Mouse (Mus musculus) intestine, embryonic 14.5 days (tissue): Measurements from ENCODE around the gene Odf4. TPM values are rescaled to one million over a fixed set of nuclear protein-coding genes. Genes with fewer than 3 reads are reported as not detected.

Experiments
- ATAC-seq: fragments of 200-750 bp; cut with Nextera tagmentation; replicated peaks from 2 replicates; pipeline ENCODE4 v1.8.0; 2017; ENCODE audit warnings: low read depth, moderate number of reproducible peaks, moderate TSS enrichment, moderate library complexity; ENCODE audit not compliant: low FRiP score, low TSS enrichment
- DNase-seq: peaks from one replicate; pipeline ENCODE4 v3.0.0-alpha.2; 2018; ENCODE audit warnings: low spot score
- H3K27ac ChIP-seq: fragments of 300-500 bp; sonication (generic); 2 replicates; pipeline ENCODE4 v1.5.1; 2014; ENCODE audit warnings: low read depth, mild to moderate bottlenecking, control low read depth
- H3K27me3 ChIP-seq: fragments of 300-500 bp; sonication (generic); replicated peaks from 2 replicates; pipeline ENCODE4 v1.6.1; 2014; ENCODE audit warnings: low read length, control low read depth; ENCODE audit not compliant: control insufficient read depth, insufficient read depth
- H3K36me3 ChIP-seq: fragments of 300-500 bp; sonication (generic); 2 replicates; pipeline ENCODE4 v1.6.1; 2014; ENCODE audit warnings: low read length, control low read depth; ENCODE audit not compliant: control insufficient read depth, insufficient read depth
- H3K4me1 ChIP-seq: fragments of 300-500 bp; sonication (generic); replicated peaks from 2 replicates; pipeline ENCODE4 v1.6.1; 2014; ENCODE audit warnings: low read length, control low read depth, mixed read lengths; ENCODE audit not compliant: control insufficient read depth, insufficient read depth
- H3K4me2 ChIP-seq: fragments of 300-500 bp; sonication (generic); 2 replicates; pipeline ENCODE4 v1.6.1; 2014; ENCODE audit warnings: low read length
- H3K4me3 ChIP-seq: fragments of 300-500 bp; sonication (generic); 2 replicates; pipeline ENCODE4 v1.5.1; 2014; ENCODE audit warnings: low read depth, low read length, control low read depth, mixed read lengths
- H3K9ac ChIP-seq: fragments of 300-500 bp; sonication (generic); 2 replicates; pipeline ENCODE4 v1.6.1; 2014; ENCODE audit warnings: mild to moderate bottlenecking, low read length
- H3K9me3 ChIP-seq: fragments of 300-500 bp; sonication (generic); 2 replicates; pipeline ENCODE4 v1.6.1; 2016; ENCODE audit warnings: low read length, control low read depth; ENCODE audit not compliant: control insufficient read depth
- WGBS: fragments of 180-500 bp; shearing (Covaris S2); extraction: QIAGEN DNeasy Blood & Tissue Kit; methylation state at CpG from one replicate; pipeline ENCODE4 v1.1.7; 2014; 5-methylcytosine and 5-hydroxymethylcytosine counted together
- polyA plus RNA-seq: library from polyadenylated mRNA; unstranded; fragments of >200 nt; fragmentation: Nextera tagmentation; extraction: Ambion mirVana; gene quantifications from 2 replicates; pipeline ENCODE4 v1.2.1, GENCODE M21; 2014

Odf4 gene
- polyA plus RNA-seq, 1 experiment from 2014 or later: 0.22 TPM

GRCm38 (mm10) chr11:68956107-68956506 lies 29.2 kb upstream of the Odf4 start:
- no peaks in the 10 kb centered on the region for H3K36me3 ChIP-seq
- H3K9ac ChIP-seq: 0 out of 2 replicates have a peak overlapping the region, but pooled peaks have one; percentile 13
- H3K4me2 ChIP-seq: peak overlapping the region; percentile 13; the same call in 1 of the 2 replicates
- peak overlapping the region; percentile 8; the same call in 1 of the 2 replicates for H3K4me3 ChIP-seq
- no peak for ATAC-seq
- WGBS: 25% methylated on average over 1 of the region's 3 CpGs
- peaks cover 42% of the 10 kb centered on the region for H3K27me3 ChIP-seq
- no peaks in the 10 kb centered on the region for H3K9me3 ChIP-seq
- H3K4me1 ChIP-seq: peaks cover 4% of the 10 kb centered on the region; the same call in 1 of the 2 replicates
- DNase-seq: no peak
- H3K27ac ChIP-seq: no peak overlapping the region

GRCm38 (mm10) chr11:68955473-68955872 lies 28.6 kb upstream of the Odf4 start:
- WGBS: 60% methylated on average over 5 of the region's 5 CpGs
- DNase-seq (no peak), ATAC-seq (no peak)
- no peaks in the 10 kb centered on the region for H3K36me3 ChIP-seq
- no peak overlapping the region for H3K9ac ChIP-seq
- peaks cover 4% of the 10 kb centered on the region; the same call in 1 of the 2 replicates for H3K4me1 ChIP-seq
- H3K4me2 ChIP-seq: peak overlapping the region; percentile 50
- no peak overlapping the region for H3K27ac ChIP-seq
- no peak overlapping the region for H3K4me3 ChIP-seq
- H3K9me3 ChIP-seq: no peaks in the 10 kb centered on the region
- H3K27me3 ChIP-seq: peaks cover 42% of the 10 kb centered on the region

- Histone ChIP-seq H3K4me1 (peaks cover 4% of the 10 kb centered on the region; the same call in 1 of the 2 replicates), H3K4me2 (peak overlapping the region; percentile 50), H3K36me3 (no peaks in the 10 kb centered on the region), H3K27ac (no peak overlapping the region), H3K4me3 (peak overlapping the region; percentile 27), H3K27me3 (peaks cover 42% of the 10 kb centered on the region), H3K9me3 (no peaks in the 10 kb centered on the region), H3K9ac (peak overlapping the region; percentile 27; the same call in 1 of the 2 replicates)
- ATAC-seq (no peak), DNase-seq (peak; percentile 57)
- WGBS: 4% methylated on average over 17 of the region's 17 CpGs
These were observed 27.5 kb upstream of the Odf4 start for GRCm38 (mm10) chr11:68954408-68954807.

GRCm38 (mm10) chr11:68953903-68954302 lies 27.0 kb upstream of the Odf4 start:
- peak overlapping the region; percentile 50 for H3K4me2 ChIP-seq
- no peak for ATAC-seq
- 12% methylated on average over 13 of the region's 13 CpGs for WGBS
- H3K4me3 ChIP-seq: peak overlapping the region; percentile 27
- H3K4me1 ChIP-seq: peaks cover 4% of the 10 kb centered on the region; the same call in 1 of the 2 replicates
- no peaks in the 10 kb centered on the region for H3K36me3 ChIP-seq
- H3K27ac ChIP-seq: no peak overlapping the region
- no peak overlapping the region; the same call in 1 of the 2 replicates for H3K9ac ChIP-seq
- no peaks in the 10 kb centered on the region for H3K9me3 ChIP-seq
- H3K27me3 ChIP-seq: peaks cover 42% of the 10 kb centered on the region
- no peak for DNase-seq

DNA sequence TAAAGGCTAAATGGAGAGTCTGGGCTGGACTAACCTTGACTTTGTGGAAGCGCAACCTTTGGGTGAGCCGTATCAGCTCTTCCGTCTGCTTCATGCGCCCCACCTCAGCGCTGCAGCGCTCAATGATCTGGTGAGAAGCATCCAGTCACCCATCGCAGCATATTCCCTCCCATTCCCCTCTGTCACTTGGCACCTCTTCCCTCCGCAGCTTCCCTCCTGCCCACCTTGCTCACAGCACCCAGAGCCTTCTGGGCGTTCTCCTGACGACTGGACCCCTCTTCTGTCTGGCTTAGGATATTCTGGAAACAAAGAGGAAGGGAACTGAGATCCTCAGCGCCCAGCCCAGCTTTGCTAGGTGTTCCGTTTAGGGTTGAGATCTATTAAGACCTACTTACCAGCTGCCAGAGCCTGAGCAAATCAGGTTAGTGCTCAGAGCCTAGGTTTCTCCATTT lies 20.7 kb upstream of the Odf4 start:
- Histone ChIP-seq H3K4me1 (no peaks in the 10 kb centered on the region), H3K36me3 (no peaks in the 10 kb centered on the region), H3K9me3 (no peaks in the 10 kb centered on the region), H3K27ac (no peak overlapping the region), H3K4me2 (peak overlapping the region; percentile 35), H3K4me3 (no peak overlapping the region), H3K27me3 (peaks cover 4% of the 10 kb centered on the region), H3K9ac (no peak overlapping the region)
- no peak for DNase-seq
- WGBS: 9% methylated on average over 11 of the region's 12 CpGs
- ATAC-seq: no peak

GRCm38 (mm10) chr11:68946806-68947440 lies 20.0 kb upstream of the Odf4 start:
- Histone ChIP-seq H3K27ac (no peak overlapping the region), H3K36me3 (no peaks in the 10 kb centered on the region), H3K9ac (no peak overlapping the region), H3K4me1 (no peaks in the 10 kb centered on the region), H3K4me2 (peak overlapping the region; percentile 26; the same call in 1 of the 2 replicates), H3K9me3 (no peaks in the 10 kb centered on the region), H3K27me3 (peaks cover 3% of the 10 kb centered on the region), H3K4me3 (no peak overlapping the region)
- DNase-seq (no peak), ATAC-seq (no peak)
- 11% methylated on average over 16 of the region's 16 CpGs for WGBS

DNA sequence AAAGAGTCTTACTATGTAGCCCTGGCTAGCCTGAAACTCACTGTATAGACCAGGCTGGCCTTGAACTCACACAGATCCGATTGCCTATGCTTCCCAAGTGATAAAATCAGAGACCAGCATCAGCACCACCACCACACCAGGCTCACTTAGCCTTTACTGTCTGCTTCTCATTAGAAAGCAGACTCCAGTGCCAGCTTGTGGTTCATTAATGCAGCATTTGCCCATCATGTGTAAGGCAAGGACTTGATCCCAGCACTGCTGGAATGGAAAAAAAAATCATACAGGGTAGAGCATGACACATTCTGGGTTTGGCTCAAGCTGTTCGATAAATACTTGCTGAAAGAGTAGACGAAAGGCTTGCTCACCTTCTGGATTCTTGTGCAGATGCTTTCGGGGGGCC lies 19.1 kb upstream of the Odf4 start:
- DNase-seq (no peak), ATAC-seq (no peak)
- Histone ChIP-seq H3K4me3 (no peak overlapping the region), H3K27me3 (no peaks in the 10 kb centered on the region; the same call in 1 of the 2 replicates), H3K4me2 (no peak overlapping the region), H3K9ac (no peak overlapping the region), H3K9me3 (no peaks in the 10 kb centered on the region), H3K27ac (no peak overlapping the region), H3K4me1 (no peaks in the 10 kb centered on the region), H3K36me3 (no peaks in the 10 kb centered on the region)
- WGBS: 87% methylated on average over 4 of the region's 4 CpGs

- no peak overlapping the region for H3K27ac ChIP-seq
- no peaks in the 10 kb centered on the region for H3K36me3 ChIP-seq
- no peaks in the 10 kb centered on the region for H3K9me3 ChIP-seq
- DNase-seq (no peak), ATAC-seq (no peak)
- H3K4me1 ChIP-seq: peaks cover 4% of the 10 kb centered on the region; the same call in 1 of the 2 replicates
- no peak overlapping the region for H3K9ac ChIP-seq
- no peak overlapping the region for H3K4me3 ChIP-seq
- WGBS: 69% methylated on average over 2 of the region's 2 CpGs
- no peaks in the 10 kb centered on the region; the same call in 1 of the 2 replicates for H3K27me3 ChIP-seq
- no peak overlapping the region for H3K4me2 ChIP-seq
These were observed 18.4 kb upstream of the Odf4 start for GRCm38 (mm10) chr11:68945245-68945644.

DNA sequence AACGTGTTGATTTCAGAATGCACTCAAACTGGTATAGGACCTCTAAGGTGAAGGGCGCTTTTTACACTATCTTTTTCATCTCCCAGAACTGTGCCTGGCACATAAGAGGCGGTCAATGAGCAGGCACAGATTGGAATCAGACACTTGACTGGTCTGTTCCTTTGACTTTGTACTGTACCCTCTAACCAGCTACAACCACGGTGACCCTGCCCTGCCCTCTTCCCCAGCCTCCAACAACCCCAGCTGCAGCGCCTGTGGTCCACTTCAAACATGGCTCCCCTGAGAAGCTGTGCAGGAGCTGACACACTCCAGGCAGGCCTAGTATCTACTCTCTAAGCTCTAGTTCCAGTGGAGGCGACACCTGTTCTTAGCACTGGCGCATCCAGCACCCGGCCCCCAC lies 15.8 kb upstream of the Odf4 start:
- Histone ChIP-seq H3K4me1 (peaks cover 4% of the 10 kb centered on the region; the same call in 1 of the 2 replicates), H3K36me3 (no peaks in the 10 kb centered on the region), H3K27me3 (no peaks in the 10 kb centered on the region; the same call in 1 of the 2 replicates), H3K9ac (no peak overlapping the region), H3K4me2 (no peak overlapping the region), H3K9me3 (no peaks in the 10 kb centered on the region), H3K27ac (no peak overlapping the region), H3K4me3 (no peak overlapping the region)
- ATAC-seq: no peak
- no peak for DNase-seq
- 83% methylated on average over 8 of the region's 8 CpGs for WGBS
